Mouse (Mus musculus) adrenal gland, adult 2 months (tissue): ENCODE data around the gene Cntrl. TPM values are rescaled to one million over a fixed set of nuclear protein-coding genes. Genes with fewer than 3 reads are reported as not detected.

Experiments used
- DNase-seq: peaks from one replicate; pipeline ENCODE4 v3.0.0; 2021
- polyA plus RNA-seq: library from polyadenylated mRNA; depleted of rRNA; stranded (reverse); fragments of >200 nt; gene quantifications from 2 replicates; pipeline ENCODE4 v1.2.3, GENCODE M21; 2012; rRNA removed
- total RNA-seq, 2 experiments: library from RNA; stranded (reverse); gene quantifications; 2 replicates each; pipeline ENCODE4 v1.2.3; 2021

The Cntrl gene
- total and polyA plus RNA-seq, 3 experiments, result 7.8 to 14.7 (median 11.6) TPM

- no peak for DNase-seq
Observed at GRCm38 (mm10) chr2:35222822-35223391, 113.6 kb downstream of the Cntrl start.

- no peak for DNase-seq
Observed at GRCm38 (mm10) chr2:35224285-35224684, 115.0 kb downstream of the Cntrl start.

- no peak for DNase-seq
Observed at GRCm38 (mm10) chr2:35228145-35228544, 118.9 kb downstream of the Cntrl start.

Other genes starting within 250 kb of the Cntrl start
- gene Cutal, start 235.1 kb upstream of the Cntrl start, total RNA-seq, result under 1 TPM; 0.40 to 0.48 TPM
- gene Cutal, start 235.1 kb upstream of the Cntrl start, polyA plus RNA-seq, result 2.5 TPM in 1 of 2 replicates, not detected in the other
- gene Psmd5, start 234.5 kb upstream of the Cntrl start, total RNA-seq, result 10 to 100 TPM; 38.0 to 44.3 TPM
- gene Psmd5, start 234.5 kb upstream of the Cntrl start, polyA plus RNA-seq, result 5.9 and 6.7 TPM in 2 replicates
- gene Phf19, start 195.5 kb upstream of the Cntrl start, total RNA-seq, result 1 to 10 TPM; 1.2 to 1.7 TPM
- gene Phf19, start 195.5 kb upstream of the Cntrl start, polyA plus RNA-seq, result 1.1 and 1.5 TPM in 2 replicates
- gene Traf1, start 147.7 kb upstream of the Cntrl start, total RNA-seq, result 1 to 10 TPM; 3.3 to 3.7 TPM
- 2.0 and 2.4 TPM in 2 replicates for gene Traf1, start 147.7 kb upstream of the Cntrl start, polyA plus RNA-seq
- 1 to 10 TPM in 1 of 2 experiments, not detected in 1; 1.0 TPM for gene Hc, start 48.1 kb upstream of the Cntrl start, total RNA-seq
- 0.03 TPM in 1 of 2 replicates, not detected in the other for gene Hc, start 48.1 kb upstream of the Cntrl start, polyA plus RNA-seq
- 1 to 10 TPM in 1 of 2 experiments, under 1 TPM in 1; 0.62 to 1.4 TPM for gene AI182371, start 7.9 kb upstream of the Cntrl start, total RNA-seq
- gene AI182371, start 7.9 kb upstream of the Cntrl start, polyA plus RNA-seq, result 0.11 TPM in 1 of 2 replicates, not detected in the other
- 100 to 1,000 TPM; 209 to 246 TPM for gene Rab14, start 91.6 kb downstream of the Cntrl start, total RNA-seq
- 3,789 and 4,325 TPM in 2 replicates for gene Rab14, start 91.6 kb downstream of the Cntrl start, polyA plus RNA-seq
- gene Gsn, start 146.9 kb downstream of the Cntrl start, total RNA-seq, result 1,000 to 10,000 TPM in 1 of 2 experiments, 100 to 1,000 TPM in 1; 335 to 1,033 TPM
- 607 and 810 TPM in 2 replicates for gene Gsn, start 146.9 kb downstream of the Cntrl start, polyA plus RNA-seq
- 10 to 100 TPM; 50.4 to 54.6 TPM for gene Stom, start 227.5 kb downstream of the Cntrl start, total RNA-seq
- 14.1 and 15.0 TPM in 2 replicates for gene Stom, start 227.5 kb downstream of the Cntrl start, polyA plus RNA-seq